Mouse (Mus musculus): ENCODE data around the gene Trim80.
A peak's percentile ranks its signal among the peaks of the same experiment; 100 is the strongest.

Gene Trim80

GRCm38 (mm10) chr11:115439906-115440595 is at the start of gene Trim80:
Gene Trim80, plus strand, starts transcription at chr11:115440545.
- no peak for DNase-seq (ENCODE audit: low read depth, low spot score)

GRCm38 (mm10) chr11:115391358-115391757 is 49.0 kb upstream of the Trim80 start:
- DNase-seq (ENCODE audit: low read depth, low spot score): no peak

GRCm38 (mm10) chr11:115393721-115394325 is 46.5 kb upstream of the Trim80 start:
- DNase-seq (ENCODE audit: low read depth, low spot score): no peak

GRCm38 (mm10) chr11:115398085-115398484 is 42.3 kb upstream of the Trim80 start:
- no peak for DNase-seq (ENCODE audit: low read depth, low spot score)

- no peak for DNase-seq (ENCODE audit: low read depth, low spot score)
Observed at GRCm38 (mm10) chr11:115400126-115400525, 40.2 kb upstream of the Trim80 start.

- no peak for DNase-seq (ENCODE audit: low read depth, low spot score)
Observed at GRCm38 (mm10) chr11:115400630-115401391, 39.5 kb upstream of the Trim80 start.

GRCm38 (mm10) chr11:115403338-115404124 is 36.8 kb upstream of the Trim80 start, which contains the start of gene Mrpl58:
Gene Mrpl58, plus strand, starts transcription at chr11:115403752.
- DNase-seq (ENCODE audit: low read depth, low spot score): peak; percentile 66

GRCm38 (mm10) chr11:115405723-115406122 is 34.6 kb upstream of the Trim80 start:
- no peak for DNase-seq (ENCODE audit: low read depth, low spot score)

- DNase-seq (ENCODE audit: low read depth, low spot score): no peak
Observed at GRCm38 (mm10) chr11:115406858-115407401, 33.4 kb upstream of the Trim80 start.

- DNase-seq (ENCODE audit: low read depth, low spot score): no peak
Observed at GRCm38 (mm10) chr11:115408266-115408920, 32.0 kb upstream of the Trim80 start.

GRCm38 (mm10) chr11:115409556-115409955 is 30.8 kb upstream of the Trim80 start:
- no peak for DNase-seq (ENCODE audit: low read depth, low spot score)

GRCm38 (mm10) chr11:115419531-115420237 is 20.7 kb upstream of the Trim80 start, which contains the start of the genes Atp5h and Kctd2:
Gene Atp5h, minus strand, starts transcription at chr11:115419962.
Gene Kctd2, plus strand, starts transcription at chr11:115420128.
- DNase-seq (ENCODE audit: low read depth, low spot score): peak; percentile 94

GRCm38 (mm10) chr11:115420336-115421190 is 19.8 kb upstream of the Trim80 start:
- no peak for DNase-seq (ENCODE audit: low read depth, low spot score)

GRCm38 (mm10) chr11:115421328-115421727 is 19.0 kb upstream of the Trim80 start:
- DNase-seq (ENCODE audit: low read depth, low spot score): no peak

GRCm38 (mm10) chr11:115421972-115422371 is 18.4 kb upstream of the Trim80 start:
- DNase-seq (ENCODE audit: low read depth, low spot score): no peak

- DNase-seq (ENCODE audit: low read depth, low spot score): no peak
Observed at GRCm38 (mm10) chr11:115423091-115423490, 17.3 kb upstream of the Trim80 start.

GRCm38 (mm10) chr11:115424666-115425065 is 15.7 kb upstream of the Trim80 start:
- no peak for DNase-seq (ENCODE audit: low read depth, low spot score)

- DNase-seq (ENCODE audit: low read depth, low spot score): no peak
Observed at GRCm38 (mm10) chr11:115425671-115426070, 14.7 kb upstream of the Trim80 start.

Measured in brain, embryonic 18.5 days (tissue).